In the genomic region with DNA sequence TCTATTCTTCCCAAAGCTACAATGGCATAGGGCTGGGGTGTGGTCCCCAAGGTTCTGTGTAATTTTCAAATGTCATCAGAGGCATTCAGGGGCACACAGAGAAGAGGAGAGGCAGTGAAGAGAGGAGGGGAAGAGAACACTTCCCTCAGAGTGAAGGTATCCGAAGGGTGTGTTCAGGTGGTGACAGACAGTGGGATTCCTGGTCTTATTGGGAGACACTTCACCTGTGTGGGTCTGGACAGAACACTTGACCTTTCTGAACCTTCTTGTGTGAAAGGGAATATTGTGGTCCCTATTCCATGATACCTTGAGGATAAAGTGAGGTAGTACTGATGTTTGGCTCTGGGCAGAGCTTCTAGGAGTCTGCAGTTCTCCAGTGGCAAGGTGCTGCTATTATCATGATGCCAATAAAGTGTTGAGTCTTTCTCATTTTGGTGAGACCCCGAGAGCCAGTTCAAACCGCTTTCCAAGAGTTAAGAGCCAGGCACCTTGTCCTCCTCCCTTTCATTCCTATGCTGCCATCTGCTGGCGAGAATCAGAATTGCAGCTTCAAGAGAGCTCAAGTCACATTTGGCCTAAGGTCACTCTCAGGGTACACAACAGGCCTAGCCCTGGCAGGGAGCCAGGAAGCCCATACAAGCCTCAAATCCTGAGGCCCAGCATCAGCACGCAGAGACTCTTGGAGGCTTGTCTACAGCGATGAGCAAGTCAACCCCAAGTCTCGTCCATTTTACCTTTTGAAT, we compare ENCODE assay signal across 7 mouse cellular contexts. TPM values are rescaled to one million over a fixed set of nuclear protein-coding genes. Genes with fewer than 3 reads are reported as not detected.
DNase-seq lines count a peak whose midpoint lies in the region; ATAC-seq lines count a peak whose summit lies in the region.

No protein-coding gene starts in this region.

- no peaks in the 10 kb centered on the region for H3K27me3 ChIP-seq in midbrain, embryonic 16.5 days (ENCODE audit: control insufficient read depth, insufficient read depth, low read depth, low read length)

- WGBS in midbrain, embryonic 16.5 days = 21% methylated on average over 7 of the region's 7 CpGs

- no peak overlapping the region for H3K9ac ChIP-seq in midbrain, embryonic 16.5 days (ENCODE audit: low read depth, low read length)

- no peak overlapping the region for H3K27ac ChIP-seq in midbrain, embryonic 16.5 days (ENCODE audit: low read length)

- H3K4me1 ChIP-seq in midbrain, embryonic 16.5 days (ENCODE audit: control insufficient read depth, insufficient read depth, low read length) = no peaks in the 10 kb centered on the region

- H3K4me2 ChIP-seq in midbrain, embryonic 16.5 days (ENCODE audit: low read length) = no peak overlapping the region

- H3K9me3 ChIP-seq in midbrain, embryonic 16.5 days (replicated peaks; ENCODE audit: control insufficient read depth, low read length, poor library complexity, severe bottlenecking) = no peaks in the 10 kb centered on the region

- H3K36me3 ChIP-seq in midbrain, embryonic 16.5 days (ENCODE audit: control insufficient read depth, insufficient read depth, low read length) = no peaks in the 10 kb centered on the region

- ATAC-seq in granulocyte monocyte progenitor cell, adult 5-6 weeks (replicated peaks; ENCODE audit: poor library complexity, severe bottlenecking) = peak; percentile 80
- peak; percentile 44 for ATAC-seq in midbrain, embryonic 16.5 days

- intact Hi-C loops in left cerebral cortex, postnatal 36 days (cut with DNase I) = loop anchor here (1.0 to 5.0 kb wide), 4 partner anchors 46 to 254 kb away; partner anchors contain the start of genes Acox2 and Pdhb

- H3K4me3 ChIP-seq in midbrain, embryonic 16.5 days (ENCODE audit: low read depth, low read length) = no peak overlapping the region

- DNase-seq in adrenal gland, postnatal 14 days = peak; percentile 88
- DNase-seq in embryo, embryonic 11.5 days (ENCODE audit: low read depth, low spot score) = peak; percentile 86
- DNase-seq in kidney, adult 11 months = peak; percentile 80
- peak; percentile 69 to 74 for DNase-seq in left cerebral cortex, postnatal 36 days (ENCODE audit: low spot score in 2 of 2)
- DNase-seq in spleen, postnatal 10 days (ENCODE audit: low spot score in 2 of 2) = peak; percentile 73 to 86

RNA-seq across cellular contexts. Expression of gene Fam107a, which starts 28.6 kb away (rescaled TPM):
- 5.0 and 8.7 TPM in 2 replicates for total RNA-seq in adrenal gland, postnatal 14 days (2021)
- total RNA-seq in granulocyte monocyte progenitor cell, adult 5-6 weeks (2014; fragmentation: Nextera tagmentation) = not detected in 2 replicates
- total RNA-seq in granulocyte monocyte progenitor cell, adult 5-6 weeks (2017) = not detected in 2 replicates
- 100 to 1,000 TPM; 307 to 311 TPM for total RNA-seq in left cerebral cortex, postnatal 36 days (2021)
- polyA plus RNA-seq in midbrain, embryonic 16.5 days (2015; fragmentation: Nextera tagmentation; extraction: Ambion mirVana) = 0.92 and 1.4 TPM in 2 replicates

RNA-seq across cellular contexts. Expression of gene Oit1, which starts 32.1 kb away (rescaled TPM):
- total RNA-seq in adrenal gland, postnatal 14 days (2021) = 0.79 TPM in 1 of 2 replicates, not detected in the other
- total RNA-seq in granulocyte monocyte progenitor cell, adult 5-6 weeks (2014; fragmentation: Nextera tagmentation) = not detected in 2 replicates
- not detected in 2 replicates for total RNA-seq in granulocyte monocyte progenitor cell, adult 5-6 weeks (2017)
- total RNA-seq in left cerebral cortex, postnatal 36 days (2021) = not detected
- polyA plus RNA-seq in midbrain, embryonic 16.5 days (2015; fragmentation: Nextera tagmentation; extraction: Ambion mirVana) = 0.22 TPM in 1 of 2 replicates, not detected in the other

Comparison
In these comparisons a context has a peak if more than half of its experiments do, and no peak if none do; other contexts are left out.
1. RNA of gene Fam107a, which starts 28.6 kb away (total RNA-seq): 307 to 311 TPM in left cerebral cortex, postnatal 36 days; 5.0 to 8.7 TPM in adrenal gland, postnatal 14 days and not detected in granulocyte monocyte progenitor cell, adult 5-6 weeks; every median in the first group is over 10 times any median in the second.
2. Peak in every context shown above with its lines, with median percentiles within 50 percentile points of each other: DNase-seq.